In the genomic region with DNA sequence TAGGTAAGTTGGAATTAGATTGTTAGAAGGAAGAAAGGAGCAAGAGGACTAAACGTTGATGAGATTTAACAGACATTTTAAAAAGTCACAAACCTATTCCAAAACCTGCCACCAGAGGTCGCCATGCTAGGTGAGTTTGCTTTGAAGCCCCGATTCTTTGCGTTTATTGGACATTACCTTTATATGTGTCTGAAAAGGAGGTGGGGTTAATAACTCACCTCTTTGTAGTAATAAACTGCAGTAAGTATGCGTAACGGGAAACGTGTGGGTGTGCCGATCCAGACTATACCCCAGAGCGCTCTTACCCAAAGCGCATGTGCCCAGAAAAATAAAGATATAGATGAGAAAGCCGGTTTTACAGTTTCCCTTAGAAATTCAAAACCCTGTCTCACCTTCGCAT, we compare ENCODE assay signal across 9 mouse cellular contexts. TPM values are rescaled to one million over a fixed set of nuclear protein-coding genes. Genes with fewer than 3 reads are reported as not detected.
DNase-seq lines count a peak whose midpoint lies in the region; ATAC-seq and TF ChIP-seq lines count a peak whose summit lies in the region.
"Had no signal": no experiment of that assay in that cellular context is flagged by ENCODE, and none has a peak within 500 bp of the region (broad histone marks: within the 10 kb centered on the region; RNA-seq: fewer than 3 reads in every experiment).

No protein-coding gene starts in this region.

- WGBS in liver, adult 2 months: 5% methylated on average over 12 of the region's 12 CpGs
- WGBS in heart, embryonic 14.5 days: 2% methylated on average over 12 of the region's 12 CpGs

- peaks cover 9% of the 10 kb centered on the region for H3K27me3 ChIP-seq in liver, adult 2 months (ENCODE audit: control insufficient read depth, insufficient read depth, low read length)
- H3K27me3 ChIP-seq in heart, embryonic 14.5 days (ENCODE audit: control insufficient read depth, insufficient read depth, low read length): peaks cover 40% of the 10 kb centered on the region
- peaks cover 5% of the 10 kb centered on the region for H3K27me3 ChIP-seq in testis, adult 2 months (ENCODE audit: control insufficient read depth, insufficient read depth, low read length)

- DNase-seq in liver, adult 2 months (ENCODE audit: extremely low read depth, low read depth, low spot score): peak; percentile 35
- DNase-seq in liver: no peak
- DNase-seq in brain, embryonic 14.5 days (ENCODE audit: low read depth): peak; percentile 79
- DNase-seq in kidney, postnatal 10 days: peak; percentile 70
- peak; percentile 1 for DNase-seq in lung, postnatal 25 days (ENCODE audit: low spot score)
- DNase-seq in frontal cortex, postnatal 25 days (ENCODE audit: low spot score in 2 of 2): no peak

- peaks cover 2% of the 10 kb centered on the region; the same call in 1 of the 2 replicates for H3K4me1 ChIP-seq in liver, adult 2 months (ENCODE audit: control insufficient read depth, insufficient read depth, low read length)
- peaks cover 0 to 3% of the 10 kb centered on the region in 2 experiments; a peak in 1 of 4 replicates for H3K4me1 ChIP-seq in heart, embryonic 14.5 days (ENCODE audit: control insufficient read depth in 2 of 2, insufficient read depth in 2 of 2, low read length in 2 of 2)
- no peaks in the 10 kb centered on the region; the same call in 1 of the 2 replicates for H3K4me1 ChIP-seq in testis, adult 2 months (ENCODE audit: control insufficient read depth, insufficient read depth, low read length)

- H3K9ac ChIP-seq in liver, adult 2 months (ENCODE audit: low read depth, low read length): no peak overlapping the region
- H3K9ac ChIP-seq in heart, embryonic 14.5 days (ENCODE audit: low read length): no peak overlapping the region

- H3K79me2 ChIP-seq in liver, adult 2 months (ENCODE audit: control insufficient read depth, insufficient read depth, low read length): no peaks in the 10 kb centered on the region

- H3K4me3 ChIP-seq in liver, adult 2 months (ENCODE audit: insufficient read depth, low read depth, low read length): no peak overlapping the region
- peak overlapping the region in 1 of 2 experiments; percentile 30; a peak in 3 of 4 replicates for H3K4me3 ChIP-seq in heart, embryonic 14.5 days (ENCODE audit: control insufficient read depth in 1 of 2, insufficient read depth in 1 of 2, low read depth in 1 of 2, low read length in 2 of 2)
- no peak overlapping the region for H3K4me3 ChIP-seq in testis, adult 2 months (ENCODE audit: control insufficient read depth, low read depth, low read length)

- TF ChIP-seq CTCF in liver, adult 2 months (IDR thresholded peaks at IDR 0.05; ENCODE audit: low read depth, low read length): peak; percentile 43
- TF ChIP-seq CTCF in brain, embryonic 14.5 days (IDR thresholded peaks at IDR 0.05; ENCODE audit: borderline replicate concordance, extremely low read depth, insufficient read depth, insufficient read length): peak; percentile 80; the same call in 1 of the 2 replicates
- peak; percentile 21; the same call in 1 of the 2 replicates for TF ChIP-seq CTCF in testis, adult 2 months (IDR thresholded peaks at IDR 0.05; ENCODE audit: control insufficient read depth, insufficient read depth, insufficient replicate concordance, low read depth, low read length)

- H3K27ac ChIP-seq in liver, adult 2 months (replicated peaks; ENCODE audit: insufficient read depth, low read depth, low read length): no peak overlapping the region
- no peak overlapping the region for H3K27ac ChIP-seq in heart, embryonic 14.5 days (replicated peaks in 1 of 2; ENCODE audit: control insufficient read depth in 1 of 2, insufficient read depth in 1 of 2, low read depth in 2 of 2, low read length in 2 of 2)
- H3K27ac ChIP-seq in testis, adult 2 months (ENCODE audit: control insufficient read depth, insufficient read depth, low read depth, low read length): no peak overlapping the region

- no peaks in the 10 kb centered on the region for H3K9me3 ChIP-seq in heart, embryonic 14.5 days (ENCODE audit: control insufficient read depth, low read length)

- no peaks in the 10 kb centered on the region for H3K36me3 ChIP-seq in liver, adult 2 months (ENCODE audit: control insufficient read depth, insufficient read depth, low read length)
- no peaks in the 10 kb centered on the region for H3K36me3 ChIP-seq in heart, embryonic 14.5 days (ENCODE audit: control insufficient read depth, insufficient read depth, low read length)
- no peaks in the 10 kb centered on the region for H3K36me3 ChIP-seq in testis, adult 2 months (ENCODE audit: control insufficient read depth, insufficient read depth, low read length)

- no peak for ATAC-seq in heart, embryonic 14.5 days (ENCODE audit: insufficient number of reproducible peaks, insufficient read depth, low FRiP score, low read depth)

- TF ChIP-seq POLR2A in liver, adult 2 months (IDR thresholded peaks at IDR 0.05; ENCODE audit: extremely low read depth, insufficient read depth, low read length): no peak
- no peak for TF ChIP-seq POLR2A in brain, embryonic 14.5 days (IDR thresholded peaks at IDR 0.05; ENCODE audit: borderline replicate concordance, extremely low read depth, insufficient read depth, insufficient read length, poor library complexity, severe bottlenecking)
- no peak for TF ChIP-seq POLR2A in testis, adult 2 months (IDR thresholded peaks at IDR 0.05; ENCODE audit: control insufficient read depth, low read depth, low read length)

- H3K4me2 ChIP-seq in heart, embryonic 14.5 days (ENCODE audit: low read length): peak overlapping the region; percentile 64

RNA-seq across cellular contexts. Expression of a gene that starts 3.1 kb away (rescaled TPM):
- total RNA-seq in liver, adult 2 months (2014; rRNA removed): not detected in 2 replicates
- polyA plus RNA-seq in liver, adult 2 months (2012; rRNA removed): 0.01 TPM in 1 of 2 replicates, not detected in the other
- polyA plus RNA-seq in brain, embryonic 14.5 days (2012; rRNA removed): 71.9 and 125 TPM in 2 replicates
- 0.23 TPM in 1 of 2 replicates, not detected in the other for polyA plus RNA-seq in heart, embryonic 14.5 days (2014; fragmentation: Nextera tagmentation; extraction: Ambion mirVana)
- polyA plus RNA-seq in testis, adult 2 months (2012; rRNA removed): 1.6 TPM in 1 of 2 replicates, not detected in the other
- total RNA-seq: common myeloid progenitor, adult 5-6 weeks had no signal

Comparison
In these comparisons a context has a peak if more than half of its experiments do, and no peak if none do; other contexts are left out.
1. DNase-seq: peak in liver, adult 2 months (single experiment), brain, embryonic 14.5 days (single experiment), kidney, postnatal 10 days (single experiment) and lung, postnatal 25 days (single experiment); none in liver (single experiment) and frontal cortex, postnatal 25 days (0 of 2).
2. CTCF ChIP-seq: peak in every context shown above with its lines; median percentile 80 in brain, embryonic 14.5 days; 43 in liver, adult 2 months; 21 in testis, adult 2 months.
3. RNA of a gene that starts 3.1 kb away (polyA plus RNA-seq): 71.9 to 125 TPM in brain, embryonic 14.5 days; 0.23 TPM in heart, embryonic 14.5 days, 0.01 TPM in liver, adult 2 months and 1.6 TPM in testis, adult 2 months; every median in the first group is over 10 times any median in the second.